Mouse (Mus musculus) hindbrain, embryonic 15.5 days (tissue): ENCODE results near the gene Apol7e. TPM values are rescaled to one million over a fixed set of nuclear protein-coding genes. Genes with fewer than 3 reads are reported as not detected.

Source experiments
- ATAC-seq: fragments of 200-750 bp; cut with Nextera tagmentation; 2 replicates; pipeline ENCODE4 v1.8.0; 2017; ENCODE audit warnings: low read depth, moderate number of reproducible peaks, moderate TSS enrichment; ENCODE audit not compliant: low FRiP score
- H3K27ac ChIP-seq: fragments of 300-500 bp; sonication (generic); replicated peaks from 2 replicates; pipeline ENCODE4 v1.5.1; 2015; ENCODE audit warnings: mild to moderate bottlenecking, inconsistent platforms
- H3K27me3 ChIP-seq: fragments of 300-500 bp; sonication (generic); 2 replicates; pipeline ENCODE4 v1.6.1; 2015; ENCODE audit warnings: control low read depth, inconsistent platforms
- H3K36me3 ChIP-seq: fragments of 300-500 bp; sonication (generic); 2 replicates; pipeline ENCODE4 v1.6.1; 2015; ENCODE audit warnings: control low read depth, inconsistent platforms
- H3K4me1 ChIP-seq: fragments of 300-500 bp; sonication (generic); replicated peaks from 2 replicates; pipeline ENCODE4 v1.6.1; 2015; ENCODE audit warnings: control low read depth, inconsistent platforms
- H3K4me2 ChIP-seq: fragments of 300-500 bp; sonication (generic); 2 replicates; pipeline ENCODE4 v1.6.1; 2015; ENCODE audit warnings: moderate library complexity, mild to moderate bottlenecking, inconsistent platforms
- H3K4me3 ChIP-seq: fragments of 300-500 bp; sonication (generic); 2 replicates; pipeline ENCODE4 v1.5.1; 2015; ENCODE audit warnings: mild to moderate bottlenecking, inconsistent platforms
- H3K9ac ChIP-seq: fragments of 300-500 bp; sonication (generic); 2 replicates; pipeline ENCODE4 v1.6.1; 2015; ENCODE audit warnings: inconsistent platforms
- H3K9me3 ChIP-seq: fragments of 300-500 bp; sonication (generic); 2 replicates; pipeline ENCODE4 v1.6.1; 2016; ENCODE audit warnings: control low read depth, inconsistent platforms
- WGBS: fragments of 180-500 bp; shearing (Covaris S2); methylation state at CpG from one replicate; pipeline ENCODE4 v1.1.7; 2015; 5-methylcytosine and 5-hydroxymethylcytosine counted together
- polyA plus RNA-seq: library from polyadenylated mRNA; unstranded; fragments of >200 nt; fragmentation: Nextera tagmentation; extraction: Ambion mirVana; gene quantifications from 2 replicates; pipeline ENCODE4 v1.2.1, GENCODE M21; 2015

Gene Apol7e
- polyA plus RNA-seq, 1 experiment from 2014 or later, result not detected

- Histone ChIP-seq H3K9ac (no peak overlapping the region), H3K4me3 (no peak overlapping the region), H3K4me1 (no peaks in the 10 kb centered on the region), H3K4me2 (no peak overlapping the region), H3K27me3 (no peaks in the 10 kb centered on the region), H3K36me3 (peaks cover 50% of the 10 kb centered on the region), H3K27ac (no peak overlapping the region), H3K9me3 (no peaks in the 10 kb centered on the region)
- no peak for ATAC-seq
- WGBS, result 79% methylated on average over 22 of the region's 22 CpGs
Measured at GRCm38 (mm10) chr15:77761561-77762380, 63.1 kb downstream of the Apol7e start.

- no peak overlapping the region for H3K4me3 ChIP-seq
- ATAC-seq, result no peak
- H3K27me3 ChIP-seq, result no peaks in the 10 kb centered on the region
- no peaks in the 10 kb centered on the region for H3K9me3 ChIP-seq
- no peaks in the 10 kb centered on the region for H3K4me1 ChIP-seq
- peaks cover 61% of the 10 kb centered on the region for H3K36me3 ChIP-seq
- H3K27ac ChIP-seq, result no peak overlapping the region
- 93% methylated on average over 16 of the region's 16 CpGs for WGBS
- H3K4me2 ChIP-seq, result no peak overlapping the region
- no peak overlapping the region for H3K9ac ChIP-seq
Measured at GRCm38 (mm10) chr15:77763050-77763449, 64.4 kb downstream of the Apol7e start.

GRCm38 (mm10) chr15:77763702-77764101 lies 65.0 kb downstream of the Apol7e start:
- Histone ChIP-seq H3K36me3 (peaks cover 68% of the 10 kb centered on the region), H3K4me2 (no peak overlapping the region), H3K27me3 (no peaks in the 10 kb centered on the region), H3K9me3 (no peaks in the 10 kb centered on the region), H3K27ac (no peak overlapping the region), H3K9ac (no peak overlapping the region), H3K4me3 (no peak overlapping the region), H3K4me1 (no peaks in the 10 kb centered on the region)
- 90% methylated on average over 11 of the region's 11 CpGs for WGBS
- ATAC-seq, result no peak

GRCm38 (mm10) chr15:77764391-77765006 lies 65.8 kb downstream of the Apol7e start:
- H3K36me3 ChIP-seq, result peaks cover 76% of the 10 kb centered on the region
- ATAC-seq, result no peak
- no peaks in the 10 kb centered on the region for H3K9me3 ChIP-seq
- no peak overlapping the region for H3K4me3 ChIP-seq
- H3K4me2 ChIP-seq, result no peak overlapping the region
- 76% methylated on average over 13 of the region's 13 CpGs for WGBS
- H3K4me1 ChIP-seq, result no peaks in the 10 kb centered on the region
- no peak overlapping the region for H3K27ac ChIP-seq
- H3K27me3 ChIP-seq, result no peaks in the 10 kb centered on the region
- H3K9ac ChIP-seq, result no peak overlapping the region

- H3K9me3 ChIP-seq, result no peaks in the 10 kb centered on the region
Measured at GRCm38 (mm10) chr15:77765484-77766093, 66.9 kb downstream of the Apol7e start.

GRCm38 (mm10) chr15:77766981-77767380 lies 68.3 kb downstream of the Apol7e start:
- H3K9ac ChIP-seq, result no peak overlapping the region
- H3K4me2 ChIP-seq, result no peak overlapping the region
- 94% methylated on average over 11 of the region's 11 CpGs for WGBS
- H3K4me1 ChIP-seq, result no peaks in the 10 kb centered on the region
- no peaks in the 10 kb centered on the region for H3K27me3 ChIP-seq
- H3K9me3 ChIP-seq, result no peaks in the 10 kb centered on the region
- no peak for ATAC-seq
- H3K4me3 ChIP-seq, result no peak overlapping the region
- H3K36me3 ChIP-seq, result peaks cover 92% of the 10 kb centered on the region
- H3K27ac ChIP-seq, result no peak overlapping the region

More at GRCm38 (mm10) chr15:77765484-77766093, 66.9 kb downstream of the Apol7e start:
- 92% methylated on average over 16 of the region's 16 CpGs for WGBS
- H3K27ac ChIP-seq, result no peak overlapping the region
- H3K9ac ChIP-seq, result no peak overlapping the region
- H3K4me3 ChIP-seq, result no peak overlapping the region
- H3K36me3 ChIP-seq, result peaks cover 84% of the 10 kb centered on the region
- ATAC-seq, result no peak
- H3K4me2 ChIP-seq, result no peak overlapping the region
- no peaks in the 10 kb centered on the region for H3K27me3 ChIP-seq
- no peaks in the 10 kb centered on the region for H3K4me1 ChIP-seq

Other genes with a start within 250 kb of the Apol7e start
- not detected in 2 replicates for gene Apol10a, start 221.8 kb upstream of the Apol7e start, polyA plus RNA-seq
- gene Apol11a, start 190.6 kb upstream of the Apol7e start, polyA plus RNA-seq, result not detected in 2 replicates
- not detected in 2 replicates for gene Apol7c, start 165.5 kb upstream of the Apol7e start, polyA plus RNA-seq
- not detected in 2 replicates for gene 1700025B11Rik, start 137.0 kb upstream of the Apol7e start, polyA plus RNA-seq
- 0.12 and 0.16 TPM in 2 replicates for gene Apol10b, start 102.7 kb upstream of the Apol7e start, polyA plus RNA-seq
- gene Gm36245, start 99.6 kb upstream of the Apol7e start, polyA plus RNA-seq, result not detected in 2 replicates
- not detected in 2 replicates for gene Apol11b, start 55.6 kb upstream of the Apol7e start, polyA plus RNA-seq
- 0.37 TPM in 1 of 2 replicates, not detected in the other for gene Apol9b, start 30.2 kb downstream of the Apol7e start, polyA plus RNA-seq
- gene Apol8, start 58.1 kb downstream of the Apol7e start, polyA plus RNA-seq, result 0.22 and 0.25 TPM in 2 replicates
- 11.8 and 12.0 TPM in 2 replicates for gene Myh9, start 143.3 kb downstream of the Apol7e start, polyA plus RNA-seq
- 211 and 212 TPM in 2 replicates for gene Txn2, start 230.1 kb downstream of the Apol7e start, polyA plus RNA-seq